Mouse (Mus musculus) gastrocnemius, postnatal 25 days (tissue): ENCODE results near the gene Tmem95. TPM values are rescaled to one million over a fixed set of nuclear protein-coding genes. Genes with fewer than 3 reads are reported as not detected.
"Not testable (repeated sequence)": the region's sequence is repeated elsewhere in the genome, so short reads cannot be mapped to it uniquely, and the experiment has no call there.

Source experiments
- DNase-seq: peaks from one replicate; pipeline ENCODE4 v3.0.0; 2022
- total RNA-seq, 2 experiments: library from RNA; stranded (reverse); gene quantifications; 1 replicate in 1 of 2; 2 replicates in 1 of 2; pipeline ENCODE4 v1.2.3; 2021

Gene Tmem95
- total RNA-seq, 2 experiments from 2014 or later: not detected

GRCm38 (mm10) chr11:69880506-69880852 is 2.7 kb upstream of the Tmem95 start:
- no peak for DNase-seq

- no peak for DNase-seq
Measured at GRCm38 (mm10) chr11:69879711-69880110, 1.9 kb upstream of the Tmem95 start.

GRCm38 (mm10) chr11:69878952-69879351 is 1.1 kb upstream of the Tmem95 start:
- no peak for DNase-seq

- no peak for DNase-seq
Measured at GRCm38 (mm10) chr11:69878399-69878798, 581 bp upstream of the Tmem95 start.

- peak; percentile 78 for DNase-seq
Measured at GRCm38 (mm10) chr11:69876867-69877266, 951 bp downstream of the Tmem95 start.

- no peak for DNase-seq
Measured at GRCm38 (mm10) chr11:69876186-69876585, 1.6 kb downstream of the Tmem95 start.

- DNase-seq: no peak
Measured at GRCm38 (mm10) chr11:69872451-69872850, 5.4 kb downstream of the Tmem95 start.

- no peak for DNase-seq
Measured at GRCm38 (mm10) chr11:69871822-69872221, 6.0 kb downstream of the Tmem95 start.

- no peak for DNase-seq
Measured at GRCm38 (mm10) chr11:69870289-69871069, 7.3 kb downstream of the Tmem95 start.

GRCm38 (mm10) chr11:69867335-69867734 is 10.5 kb downstream of the Tmem95 start:
- no peak for DNase-seq

- DNase-seq: no peak
Measured at GRCm38 (mm10) chr11:69865561-69865960, 12.3 kb downstream of the Tmem95 start.

GRCm38 (mm10) chr11:69864138-69864860 is 13.5 kb downstream of the Tmem95 start:
- no peak for DNase-seq

GRCm38 (mm10) chr11:69863729-69864128 is 14.1 kb downstream of the Tmem95 start:
- DNase-seq: not testable (repeated sequence)

- DNase-seq: no peak
Measured at GRCm38 (mm10) chr11:69858113-69858998, 19.5 kb downstream of the Tmem95 start, which contains the start of gene Tnk1. Tnk1 (minus strand) TSS chr11:69858730.

GRCm38 (mm10) chr11:69855347-69855746 is 22.5 kb downstream of the Tmem95 start:
- no peak for DNase-seq

GRCm38 (mm10) chr11:69854680-69855079 is 23.1 kb downstream of the Tmem95 start:
- DNase-seq: no peak

- DNase-seq: no peak
Measured at GRCm38 (mm10) chr11:69853994-69854393, 23.8 kb downstream of the Tmem95 start.

- DNase-seq: no peak
Measured at GRCm38 (mm10) chr11:69850754-69851153, 27.1 kb downstream of the Tmem95 start.

- DNase-seq: no peak
Measured at GRCm38 (mm10) chr11:69849884-69850283, 27.9 kb downstream of the Tmem95 start.

- DNase-seq: no peak
Measured at GRCm38 (mm10) chr11:69849128-69849527, 28.7 kb downstream of the Tmem95 start.

GRCm38 (mm10) chr11:69848021-69848420 is 29.8 kb downstream of the Tmem95 start:
- no peak for DNase-seq
